Mouse (Mus musculus): ENCODE results near the gene Dbf4. TPM values are rescaled to one million over a fixed set of nuclear protein-coding genes. Genes with fewer than 3 reads are reported as not detected.

Gene Dbf4
- 32.4 and 49.5 TPM in 2 replicates for polyA plus RNA-seq (2011; ENCODE audit: insufficient read depth, insufficient read length, low replicate concordance, missing spikeins)

GRCm38 (mm10) chr5:8422157-8422931 lies at the start of gene Dbf4, which contains the start of gene Slc25a40:
Gene Dbf4, minus strand, starts transcription at chr5:8422716.
Gene Slc25a40, plus strand, starts transcription at chr5:8422850.
- Histone ChIP-seq H3K4me1 (ENCODE audit: control insufficient read depth, insufficient read depth, low read length) (no peaks in the 10 kb centered on the region; the same call in 1 of the 2 replicates), H3K4me3 (replicated peaks; ENCODE audit: control insufficient read depth, low read depth, low read length) (peak within 1 kb of the TSS; percentile 98), H3K27ac (ENCODE audit: control insufficient read depth, insufficient read depth, low read depth, low read length, poor library complexity) (peak within 1 kb of the TSS; percentile 88)
- TF ChIP-seq CTCF (IDR thresholded peaks at IDR 0.05; ENCODE audit: control insufficient read depth, insufficient read depth, low read length) (no peak), POLR2A (IDR thresholded peaks at IDR 0.05; ENCODE audit: borderline replicate concordance, control insufficient read depth, low read depth, low read length) (peak; percentile 21; the same call in 1 of the 2 replicates)
- under 1% methylated on average over 93 of the region's 93 CpGs for WGBS

- no peak overlapping the region for H3K4me3 ChIP-seq (replicated peaks; ENCODE audit: control insufficient read depth, low read depth, low read length)
- TF ChIP-seq POLR2A (IDR thresholded peaks at IDR 0.05; ENCODE audit: borderline replicate concordance, control insufficient read depth, low read depth, low read length) = no peak
- TF ChIP-seq CTCF (IDR thresholded peaks at IDR 0.05; ENCODE audit: control insufficient read depth, insufficient read depth, low read length) = no peak
- WGBS = 67% methylated on average over 5 of the region's 5 CpGs
- no peaks in the 10 kb centered on the region; the same call in 1 of the 2 replicates for H3K4me1 ChIP-seq (ENCODE audit: control insufficient read depth, insufficient read depth, low read length)
- no peak overlapping the region for H3K27ac ChIP-seq (ENCODE audit: control insufficient read depth, insufficient read depth, low read depth, low read length, poor library complexity)
Measured at GRCm38 (mm10) chr5:8456561-8456960, 34.0 kb upstream of the Dbf4 start.

- Histone ChIP-seq H3K27ac (ENCODE audit: control insufficient read depth, insufficient read depth, low read depth, low read length, poor library complexity) (no peak overlapping the region), H3K4me3 (replicated peaks; ENCODE audit: control insufficient read depth, low read depth, low read length) (no peak overlapping the region), H3K4me1 (ENCODE audit: control insufficient read depth, insufficient read depth, low read length) (no peaks in the 10 kb centered on the region; the same call in 1 of the 2 replicates)
- TF ChIP-seq POLR2A (IDR thresholded peaks at IDR 0.05; ENCODE audit: borderline replicate concordance, control insufficient read depth, low read depth, low read length) (no peak), CTCF (IDR thresholded peaks at IDR 0.05; ENCODE audit: control insufficient read depth, insufficient read depth, low read length) (no peak)
Measured at GRCm38 (mm10) chr5:8455565-8455964, 33.0 kb upstream of the Dbf4 start.

GRCm38 (mm10) chr5:8439095-8439494 lies 16.6 kb upstream of the Dbf4 start:
- Histone ChIP-seq H3K4me1 (ENCODE audit: control insufficient read depth, insufficient read depth, low read length) (no peaks in the 10 kb centered on the region), H3K4me3 (replicated peaks; ENCODE audit: control insufficient read depth, low read depth, low read length) (no peak overlapping the region), H3K27ac (ENCODE audit: control insufficient read depth, insufficient read depth, low read depth, low read length, poor library complexity) (no peak overlapping the region)
- TF ChIP-seq POLR2A (IDR thresholded peaks at IDR 0.05; ENCODE audit: borderline replicate concordance, control insufficient read depth, low read depth, low read length) (no peak), CTCF (IDR thresholded peaks at IDR 0.05; ENCODE audit: control insufficient read depth, insufficient read depth, low read length) (no peak)
- WGBS = 66% methylated on average over 2 of the region's 2 CpGs

- 84% methylated on average over 5 of the region's 5 CpGs for WGBS
- Histone ChIP-seq H3K27ac (ENCODE audit: control insufficient read depth, insufficient read depth, low read depth, low read length, poor library complexity) (no peak overlapping the region), H3K4me1 (ENCODE audit: control insufficient read depth, insufficient read depth, low read length) (no peaks in the 10 kb centered on the region), H3K4me3 (replicated peaks; ENCODE audit: control insufficient read depth, low read depth, low read length) (no peak overlapping the region)
- TF ChIP-seq CTCF (IDR thresholded peaks at IDR 0.05; ENCODE audit: control insufficient read depth, insufficient read depth, low read length) (no peak), POLR2A (IDR thresholded peaks at IDR 0.05; ENCODE audit: borderline replicate concordance, control insufficient read depth, low read depth, low read length) (no peak)
Measured at GRCm38 (mm10) chr5:8437481-8438156, 15.1 kb upstream of the Dbf4 start.

GRCm38 (mm10) chr5:8425899-8426298 lies 3.4 kb upstream of the Dbf4 start:
- TF ChIP-seq POLR2A (IDR thresholded peaks at IDR 0.05; ENCODE audit: borderline replicate concordance, control insufficient read depth, low read depth, low read length) (no peak), CTCF (IDR thresholded peaks at IDR 0.05; ENCODE audit: control insufficient read depth, insufficient read depth, low read length) (no peak)
- Histone ChIP-seq H3K27ac (ENCODE audit: control insufficient read depth, insufficient read depth, low read depth, low read length, poor library complexity) (no peak overlapping the region), H3K4me3 (replicated peaks; ENCODE audit: control insufficient read depth, low read depth, low read length) (no peak overlapping the region), H3K4me1 (ENCODE audit: control insufficient read depth, insufficient read depth, low read length) (no peaks in the 10 kb centered on the region; the same call in 1 of the 2 replicates)
- WGBS = 68% methylated on average over 5 of the region's 5 CpGs

GRCm38 (mm10) chr5:8424116-8424515 lies 1.6 kb upstream of the Dbf4 start:
- H3K4me1 ChIP-seq (ENCODE audit: control insufficient read depth, insufficient read depth, low read length) = no peaks in the 10 kb centered on the region; the same call in 1 of the 2 replicates
- H3K4me3 ChIP-seq (replicated peaks; ENCODE audit: control insufficient read depth, low read depth, low read length) = no peak overlapping the region
- TF ChIP-seq POLR2A (IDR thresholded peaks at IDR 0.05; ENCODE audit: borderline replicate concordance, control insufficient read depth, low read depth, low read length) (no peak), CTCF (IDR thresholded peaks at IDR 0.05; ENCODE audit: control insufficient read depth, insufficient read depth, low read length) (no peak)
- WGBS = 57% methylated on average over 7 of the region's 7 CpGs
- H3K27ac ChIP-seq (ENCODE audit: control insufficient read depth, insufficient read depth, low read depth, low read length, poor library complexity) = no peak overlapping the region
